8 mouse cellular contexts compared by ENCODE assay signal in the genomic region with DNA sequence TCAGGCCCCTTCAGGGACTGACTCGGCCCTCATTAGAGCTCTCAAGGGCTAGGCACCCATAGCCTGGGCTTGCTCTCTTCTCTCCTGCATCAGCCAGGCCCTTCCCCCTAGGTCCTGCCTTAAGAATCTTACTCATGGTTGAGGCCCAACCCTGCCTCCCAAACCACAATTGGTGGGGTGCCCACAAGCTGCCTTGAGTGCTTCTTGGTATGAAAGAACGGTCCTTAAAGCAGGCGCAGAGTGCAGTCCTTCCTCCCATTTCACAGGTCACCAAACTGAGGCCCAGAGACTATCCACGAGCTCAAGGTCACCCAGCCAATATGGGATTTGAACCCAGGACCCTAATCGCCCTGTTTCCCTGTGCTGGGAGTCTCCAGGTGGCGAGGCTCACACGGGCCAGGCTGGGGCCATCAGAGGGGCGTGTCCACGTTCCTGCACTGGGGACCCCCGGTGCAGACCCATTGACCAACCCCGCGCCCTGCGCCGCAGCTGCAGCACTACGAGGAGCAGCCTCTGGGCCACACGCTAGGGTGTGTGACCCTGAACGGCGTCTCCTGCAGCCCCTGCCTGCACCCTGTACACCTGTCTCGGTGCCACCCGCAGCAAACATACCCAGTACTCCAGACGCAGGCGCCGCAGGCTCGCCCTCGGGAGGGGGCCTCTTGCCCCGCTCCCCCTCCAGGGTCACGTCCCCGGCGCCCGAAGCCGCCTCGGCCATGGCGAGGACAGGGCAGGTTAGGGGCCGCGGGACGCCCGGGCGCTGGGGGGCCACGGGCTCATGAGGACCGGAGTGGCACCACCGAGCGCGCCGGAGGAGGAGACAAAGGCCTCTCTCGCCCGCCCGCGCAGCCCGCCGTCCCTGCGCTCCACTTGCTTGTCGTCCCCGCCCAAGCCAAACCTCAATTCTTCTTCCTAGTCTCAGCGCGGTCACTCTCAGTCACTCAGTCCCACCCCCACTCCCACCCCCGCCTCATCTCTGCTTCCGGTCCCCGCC. TPM values are rescaled to one million over a fixed set of nuclear protein-coding genes. Genes with fewer than 3 reads are reported as not detected.
DNase-seq lines count a peak whose midpoint lies in the region; ATAC-seq and TF ChIP-seq lines count a peak whose summit lies in the region.

A gene (minus strand): TSS at position 822 of the 994 bp plus-strand sequence.

- H3K27ac ChIP-seq in forebrain, postnatal 0 days (ENCODE audit: low read depth, low read length): peak within 1 kb of the TSS; percentile 85
- H3K27ac ChIP-seq in layer of hippocampus, adult 2 months: peak within 1 kb of the TSS; percentile 96
- H3K27ac ChIP-seq in lung, embryonic 14.5 days (ENCODE audit: low read depth): peak within 1 kb of the TSS; percentile 76

- peaks cover 28% of the 10 kb centered on the region for H3K36me3 ChIP-seq in forebrain, postnatal 0 days (ENCODE audit: insufficient read depth)
- peaks cover 17% of the 10 kb centered on the region for H3K36me3 ChIP-seq in lung, embryonic 14.5 days (ENCODE audit: insufficient read depth)

- peaks cover 5% of the 10 kb centered on the region; the same call in 1 of the 2 replicates for H3K4me1 ChIP-seq in forebrain, postnatal 0 days (ENCODE audit: insufficient read depth)
- H3K4me1 ChIP-seq in lung, embryonic 14.5 days (ENCODE audit: insufficient read depth): peaks cover 12% of the 10 kb centered on the region

- no peak for TF ChIP-seq CTCF in forebrain, postnatal 0 days (IDR thresholded peaks at IDR 0.05; ENCODE audit: low read depth)
- TF ChIP-seq CTCF in layer of hippocampus, adult 2 months (conservative IDR thresholded peaks at IDR 0.05): no peak
- TF ChIP-seq CTCF in lung, embryonic 14.5 days (IDR thresholded peaks at IDR 0.05; ENCODE audit: low read depth): no peak

- H3K27me3 ChIP-seq in forebrain, postnatal 0 days (ENCODE audit: insufficient read depth, low read length): no peaks in the 10 kb centered on the region
- H3K27me3 ChIP-seq in lung, embryonic 14.5 days (ENCODE audit: insufficient read depth, low read length): no peaks in the 10 kb centered on the region

- intact Hi-C loops in heart, postnatal 36 days (cut with DNase I): loop anchor here (5.0 kb wide), 1 partner anchor 118 kb away; a partner anchor contains a TSS

- H3K4me3 ChIP-seq in forebrain, postnatal 0 days (ENCODE audit: low read depth, low read length): peak within 1 kb of the TSS; percentile 79
- peak within 1 kb of the TSS; percentile 97 for H3K4me3 ChIP-seq in layer of hippocampus, adult 2 months
- H3K4me3 ChIP-seq in lung, embryonic 14.5 days (ENCODE audit: low read depth, low read length): peak within 1 kb of the TSS; percentile 74

- DNase-seq in ES-CJ7 (ENCODE audit: low read depth, low spot score): peak; percentile 95
- peak; percentile 92 for DNase-seq in forebrain, postnatal 0 days
- DNase-seq in heart, postnatal 36 days: peak; percentile 81 to 82
- peak; percentile 88 to 90 for DNase-seq in layer of hippocampus, adult 2 months (ENCODE audit: low spot score in 2 of 2)
- DNase-seq in lung, embryonic 14.5 days: peak; percentile 93
- DNase-seq in testis, postnatal 14 days (ENCODE audit: low spot score): peak; percentile 86

- ATAC-seq in cerebellum, adult (ENCODE audit: insufficient number of reproducible peaks, low FRiP score, low TSS enrichment): peak; percentile 71
- ATAC-seq in forebrain, postnatal 0 days: peak; percentile 87
- peak; percentile 67 for ATAC-seq in lung, embryonic 14.5 days (ENCODE audit: insufficient read depth)
- peak; percentile 44; the same call in 1 of the 2 replicates for ATAC-seq in neutrophil, adult 5-6 weeks (ENCODE audit: extremely low read depth, insufficient number of reproducible peaks, low FRiP score, poor library complexity, severe bottlenecking)

- WGBS in forebrain, postnatal 0 days: 5% methylated on average over 54 of the region's 58 CpGs
- 4% methylated on average over 55 of the region's 58 CpGs for WGBS in lung, embryonic 14.5 days

- H3K9me3 ChIP-seq in forebrain, postnatal 0 days (ENCODE audit: low read length): no peaks in the 10 kb centered on the region
- H3K9me3 ChIP-seq in lung, embryonic 14.5 days (ENCODE audit: low read depth, low read length): no peaks in the 10 kb centered on the region

- H3K9ac ChIP-seq in forebrain, postnatal 0 days: peak within 1 kb of the TSS; percentile 98
- peak within 1 kb of the TSS; percentile 77 for H3K9ac ChIP-seq in lung, embryonic 14.5 days

- peak within 1 kb of the TSS; percentile 60 for H3K4me2 ChIP-seq in forebrain, postnatal 0 days (ENCODE audit: low read depth)
- peak within 1 kb of the TSS; percentile 90 for H3K4me2 ChIP-seq in lung, embryonic 14.5 days

RNA-seq across cellular contexts. Expression of the gene that starts here (rescaled TPM):
- total RNA-seq in forebrain, postnatal 0 days (2014; rRNA removed): 76.5 and 82.2 TPM in 2 replicates
- 5.9 and 7.7 TPM in 2 replicates for polyA plus RNA-seq in forebrain, postnatal 0 days (2015; fragmentation: Nextera tagmentation; extraction: Ambion mirVana)
- total RNA-seq in heart, postnatal 36 days (2021): 10 to 100 TPM; 18.1 to 18.6 TPM
- total RNA-seq in layer of hippocampus, adult 2 months (2021): 10 to 100 TPM; 52.9 to 55.3 TPM
- polyA plus RNA-seq in lung, embryonic 14.5 days (2014; fragmentation: Nextera tagmentation; extraction: Ambion mirVana): 2.4 and 3.1 TPM in 2 replicates
- total RNA-seq in neutrophil, adult 5-6 weeks (2017): 6.1 and 8.5 TPM in 2 replicates

Comparison
In these comparisons a context has a peak if more than half of its experiments do, and no peak if none do; other contexts are left out.
1. Peak in every context shown above with its lines: DNase-seq, ATAC-seq, H3K4me3 ChIP-seq and H3K27ac ChIP-seq.